Mouse (Mus musculus) CD4-positive, CD25-positive, alpha-beta regulatory T cell, adult 9 weeks (primary cell): ENCODE measurements around the gene Oxt. TPM values are rescaled to one million over a fixed set of nuclear protein-coding genes. Genes with fewer than 3 reads are reported as not detected.

Experiments used
- polyA plus RNA-seq: library from polyadenylated mRNA; unstranded; fragments of 100-300 nt; shearing (Covaris generic); gene quantifications from one replicate; pipeline ENCODE4 v1.2.1, GENCODE M21; 2017

Oxt gene
- not detected for polyA plus RNA-seq

DNA sequence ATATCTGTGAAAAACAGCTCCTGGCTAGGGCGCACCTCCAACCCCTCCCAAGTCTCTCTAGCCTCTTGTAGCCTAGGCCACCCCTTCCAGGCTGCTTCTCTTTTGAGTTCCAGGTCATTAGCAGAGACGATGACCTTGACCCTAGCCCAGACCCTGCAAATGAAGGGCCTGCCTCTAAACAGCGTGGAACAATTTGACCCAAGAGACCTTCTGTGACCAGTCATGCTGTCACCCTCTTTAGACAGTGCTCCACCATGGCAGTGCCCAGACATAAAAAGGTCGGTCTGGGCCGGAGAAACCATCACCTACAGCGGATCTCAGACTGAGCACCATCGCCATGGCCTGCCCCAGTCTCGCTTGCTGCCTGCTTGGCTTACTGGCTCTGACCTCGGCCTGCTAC lies at the start of gene Oxt:
Oxt (plus strand) TSS at position 301 of the 400 bp plus-strand sequence.

DNA sequence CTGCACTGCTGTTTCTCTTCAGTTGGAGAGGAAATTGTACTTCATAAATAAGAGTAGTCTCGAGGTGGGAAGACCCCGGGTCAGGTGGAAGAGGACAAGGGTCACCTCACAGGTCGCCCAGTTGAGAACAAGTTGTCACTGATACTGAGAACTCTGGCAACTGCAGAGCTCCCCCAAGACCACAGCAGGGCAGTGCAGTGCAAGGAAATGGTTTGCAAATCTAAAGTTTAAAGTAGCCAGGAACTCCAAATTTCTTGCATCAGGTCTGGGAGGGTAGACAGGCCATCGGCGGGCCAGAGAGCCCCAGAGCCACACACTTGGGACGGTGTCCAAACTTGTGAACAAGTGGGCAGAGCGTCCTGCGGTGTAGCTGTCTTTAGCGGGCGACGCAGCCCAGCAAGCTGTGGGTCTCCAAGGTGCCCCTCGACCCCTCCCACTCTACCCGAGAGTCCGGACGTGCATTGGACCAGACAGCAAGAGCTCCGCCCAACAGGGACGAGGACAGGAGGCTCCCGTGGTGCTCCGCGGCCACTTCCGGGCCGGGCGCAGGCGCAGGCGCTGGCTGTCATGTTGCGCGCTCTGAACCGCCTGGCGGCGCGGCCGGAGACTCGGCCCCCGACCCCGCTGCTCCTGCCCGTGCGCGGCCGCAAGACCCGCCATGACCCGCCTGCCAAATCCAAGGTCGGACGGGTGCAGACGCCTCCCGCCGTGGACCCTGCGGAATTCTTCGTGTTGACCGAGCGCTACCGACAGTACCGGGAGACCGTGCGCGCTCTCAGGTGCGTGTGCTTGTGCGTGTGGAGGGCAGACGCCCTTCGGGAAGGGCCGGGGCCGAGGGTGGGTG lies 12.5 kb upstream of the Oxt start, which contains the start of gene Mrps26:
Mrps26 (plus strand) TSS at position 531 of the 844 bp plus-strand sequence.

DNA sequence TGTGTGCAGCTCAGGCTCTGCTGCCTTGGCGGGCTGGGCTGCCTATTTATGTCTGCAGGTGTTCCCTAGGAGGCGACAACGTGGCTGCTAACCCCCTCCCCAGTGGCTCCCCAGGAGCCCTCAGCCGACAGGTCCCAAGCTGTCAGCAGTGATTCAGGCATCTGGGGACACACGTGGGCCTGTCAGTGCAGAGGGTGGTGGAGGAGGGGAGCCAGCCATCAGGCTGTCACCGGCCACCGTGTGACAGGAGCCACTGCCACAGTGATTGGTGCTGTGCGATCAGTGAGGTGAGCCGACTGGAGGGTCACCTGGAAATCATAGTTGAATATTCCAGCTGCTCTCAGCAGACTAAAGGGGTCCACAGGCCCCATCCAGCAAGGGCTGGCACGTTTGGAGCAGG lies 6.6 kb downstream of the Oxt start, which contains the start of gene Avp:
Avp (minus strand) TSS at position 3 of the 400 bp plus-strand sequence.

Other genes with a start within 250 kb of the Oxt start
- gene Cpxm1, start 178.6 kb upstream of the Oxt start, polyA plus RNA-seq = 0.29 TPM
- not detected for gene Gm28372, start 170.9 kb upstream of the Oxt start, polyA plus RNA-seq
- not detected for gene 1700020A23Rik, start 170.9 kb upstream of the Oxt start, polyA plus RNA-seq
- gene Tmem239, start 169.7 kb upstream of the Oxt start, polyA plus RNA-seq = not detected
- 314 TPM for gene Vps16, start 151.8 kb upstream of the Oxt start, polyA plus RNA-seq
- gene Pced1a, start 151.5 kb upstream of the Oxt start, polyA plus RNA-seq = 20.1 TPM
- gene Ptpra, start 125.9 kb upstream of the Oxt start, polyA plus RNA-seq = 42.0 TPM
- gene Mrps26, start 12.4 kb upstream of the Oxt start, polyA plus RNA-seq = 39.1 TPM
- not detected for gene Avp, start 6.4 kb downstream of the Oxt start, polyA plus RNA-seq
- 19.9 TPM for gene Fastkd5, start 53.9 kb downstream of the Oxt start, polyA plus RNA-seq
- gene Ubox5, start 53.9 kb downstream of the Oxt start, polyA plus RNA-seq = 16.3 TPM
- 0.38 TPM for gene Lzts3, start 66.6 kb downstream of the Oxt start, polyA plus RNA-seq
- 185 TPM for gene Ddrgk1, start 88.5 kb downstream of the Oxt start, polyA plus RNA-seq
- gene Itpa, start 91.4 kb downstream of the Oxt start, polyA plus RNA-seq = 56.4 TPM
- 0.35 TPM for gene Slc4a11, start 121.3 kb downstream of the Oxt start, polyA plus RNA-seq